Mouse (Mus musculus) limb, embryonic 14.5 days (tissue): ENCODE measurements at regions not wholly inside any gene's neighbourhood (a gene's known extent, or its start where the extent isn't known, plus 50 kb on each side); places are given as distances from the start of the nearest gene placed in this dataset.
A peak's percentile ranks its signal among the peaks of the same experiment; 100 is the strongest.

ENCODE experiments used
- ATAC-seq: fragments of 200-750 bp; cut with Nextera tagmentation; 2 replicates; pipeline ENCODE4 v1.8.0; 2017; ENCODE audit warnings: low read depth, moderate number of reproducible peaks, moderate TSS enrichment; ENCODE audit not compliant: low FRiP score
- DNase-seq: peaks from one replicate; pipeline ENCODE4 v3.0.0-alpha.2; 2015; ENCODE audit warnings: low spot score
- H3K27ac ChIP-seq: fragments of 300-500 bp; sonication (generic); replicated peaks from 2 replicates; pipeline ENCODE4 v1.5.1; 2014; ENCODE audit warnings: low read depth, mild to moderate bottlenecking, low read length, moderate library complexity, mixed read lengths
- H3K27me3 ChIP-seq: fragments of 300-500 bp; sonication (generic); 2 replicates; pipeline ENCODE4 v1.6.1; 2014; ENCODE audit warnings: low read length, mixed read lengths; ENCODE audit not compliant: control insufficient read depth, insufficient read depth
- H3K36me3 ChIP-seq: fragments of 300-500 bp; sonication (generic); 2 replicates; pipeline ENCODE4 v1.6.1; 2014; ENCODE audit warnings: mild to moderate bottlenecking, low read length, moderate library complexity, mixed read lengths; ENCODE audit not compliant: control insufficient read depth, insufficient read depth
- H3K4me1 ChIP-seq: fragments of 300-500 bp; sonication (generic); 2 replicates; pipeline ENCODE4 v1.6.1; 2014; ENCODE audit warnings: antibody characterized with exemption, low read length, mixed read lengths; ENCODE audit not compliant: control insufficient read depth, insufficient read depth
- H3K4me2 ChIP-seq: fragments of 300-500 bp; sonication (generic); replicated peaks from 2 replicates; pipeline ENCODE4 v1.6.1; 2014; ENCODE audit warnings: low read depth, mild to moderate bottlenecking, low read length, moderate library complexity; ENCODE audit not compliant: severe bottlenecking
- H3K4me3 ChIP-seq: fragments of 300-500 bp; sonication (generic); replicated peaks from 2 replicates; pipeline ENCODE4 v1.5.1; 2014; ENCODE audit warnings: low read length
- H3K9ac ChIP-seq: fragments of 300-500 bp; sonication (generic); 2 replicates; pipeline ENCODE4 v1.6.1; 2014; ENCODE audit warnings: mild to moderate bottlenecking, low read depth, low read length, moderate library complexity; ENCODE audit not compliant: severe bottlenecking
- H3K9me3 ChIP-seq: fragments of 300-500 bp; sonication (generic); 2 replicates; pipeline ENCODE4 v1.6.1; 2016; ENCODE audit warnings: low read length; ENCODE audit not compliant: control insufficient read depth
- POLR2A ChIP-seq: fragments of 200-500 bp; IDR thresholded peaks from 2 replicates; pipeline ENCODE4 v1.8.0; 2012; ENCODE audit warnings: inconsistent platforms, mild to moderate bottlenecking, moderate library complexity, borderline replicate concordance; ENCODE audit not compliant: insufficient read depth, insufficient read length; ENCODE audit errors: extremely low read depth
- WGBS: fragments of 180-500 bp; shearing (Covaris S2); extraction: QIAGEN DNeasy Blood & Tissue Kit; methylation state at CpG from one replicate; pipeline ENCODE4 v1.1.7; 2014; 5-methylcytosine and 5-hydroxymethylcytosine counted together

GRCm38 (mm10) chr16:74671466-74671865 is 259.8 kb upstream of the Robo2 start:
- ATAC-seq, result no peak
- TF ChIP-seq POLR2A, result no peak
- DNase-seq, result peak; percentile 8

GRCm38 (mm10) chr16:74664337-74664736 is 252.7 kb upstream of the Robo2 start:
- no peak for TF ChIP-seq POLR2A
- Histone ChIP-seq H3K27me3 (no peaks in the 10 kb centered on the region), H3K9me3 (no peaks in the 10 kb centered on the region), H3K9ac (no peak overlapping the region), H3K4me2 (no peak overlapping the region), H3K4me1 (no peaks in the 10 kb centered on the region), H3K27ac (no peak overlapping the region), H3K36me3 (no peaks in the 10 kb centered on the region), H3K4me3 (no peak overlapping the region)
- ATAC-seq (no peak), DNase-seq (no peak)
- WGBS, result 70% methylated on average over 1 of the region's 1 CpGs

More at GRCm38 (mm10) chr16:74671466-74671865, 259.8 kb upstream of the Robo2 start:
- H3K27ac ChIP-seq, result no peak overlapping the region
- H3K9ac ChIP-seq, result no peak overlapping the region
- no peaks in the 10 kb centered on the region for H3K9me3 ChIP-seq
- H3K4me2 ChIP-seq, result no peak overlapping the region
- no peaks in the 10 kb centered on the region for H3K4me1 ChIP-seq
- H3K4me3 ChIP-seq, result no peak overlapping the region
- H3K27me3 ChIP-seq, result no peaks in the 10 kb centered on the region
- WGBS, result 57% methylated on average over 3 of the region's 3 CpGs
- no peaks in the 10 kb centered on the region for H3K36me3 ChIP-seq

GRCm38 (mm10) chr16:74651244-74651643 is 239.6 kb upstream of the Robo2 start:
- no peak for TF ChIP-seq POLR2A
- Histone ChIP-seq H3K27ac (no peak overlapping the region), H3K36me3 (no peaks in the 10 kb centered on the region), H3K4me2 (no peak overlapping the region), H3K27me3 (no peaks in the 10 kb centered on the region), H3K4me3 (no peak overlapping the region), H3K4me1 (no peaks in the 10 kb centered on the region), H3K9me3 (no peaks in the 10 kb centered on the region), H3K9ac (no peak overlapping the region)
- DNase-seq, result no peak
- no peak for ATAC-seq
- 75% methylated on average over 3 of the region's 3 CpGs for WGBS

- Histone ChIP-seq H3K9ac (no peak overlapping the region), H3K36me3 (no peaks in the 10 kb centered on the region), H3K27ac (no peak overlapping the region), H3K9me3 (no peaks in the 10 kb centered on the region), H3K4me3 (no peak overlapping the region), H3K27me3 (no peaks in the 10 kb centered on the region), H3K4me1 (no peaks in the 10 kb centered on the region), H3K4me2 (no peak overlapping the region)
- TF ChIP-seq POLR2A, result no peak
- 82% methylated on average over 2 of the region's 2 CpGs for whole genome bisulfite sequencing
- no peak for DNase-seq
- ATAC-seq, result no peak
Measured at GRCm38 (mm10) chr16:74649207-74649606, 237.6 kb upstream of the Robo2 start.

GRCm38 (mm10) chr16:74648384-74648783 is 236.8 kb upstream of the Robo2 start:
- H3K9me3 ChIP-seq, result no peaks in the 10 kb centered on the region
- H3K27me3 ChIP-seq, result no peaks in the 10 kb centered on the region

More at GRCm38 (mm10) chr16:74648384-74648783, 236.8 kb upstream of the Robo2 start:
- Histone ChIP-seq H3K4me3 (no peak overlapping the region), H3K4me1 (no peaks in the 10 kb centered on the region), H3K27ac (no peak overlapping the region), H3K4me2 (no peak overlapping the region), H3K36me3 (no peaks in the 10 kb centered on the region), H3K9ac (no peak overlapping the region)
- TF ChIP-seq POLR2A, result no peak
- no peak for DNase-seq
- no peak for ATAC-seq
